Mouse (Mus musculus) cerebellum, adult 9-11 months (tissue): ENCODE results near the gene Ms4a10.
A peak's percentile ranks its signal among the peaks of the same experiment; 100 is the strongest.

Experiments
- DNase-seq: peaks from one replicate; pipeline ENCODE4 v3.0.0; 2022

Gene Ms4a10

DNA sequence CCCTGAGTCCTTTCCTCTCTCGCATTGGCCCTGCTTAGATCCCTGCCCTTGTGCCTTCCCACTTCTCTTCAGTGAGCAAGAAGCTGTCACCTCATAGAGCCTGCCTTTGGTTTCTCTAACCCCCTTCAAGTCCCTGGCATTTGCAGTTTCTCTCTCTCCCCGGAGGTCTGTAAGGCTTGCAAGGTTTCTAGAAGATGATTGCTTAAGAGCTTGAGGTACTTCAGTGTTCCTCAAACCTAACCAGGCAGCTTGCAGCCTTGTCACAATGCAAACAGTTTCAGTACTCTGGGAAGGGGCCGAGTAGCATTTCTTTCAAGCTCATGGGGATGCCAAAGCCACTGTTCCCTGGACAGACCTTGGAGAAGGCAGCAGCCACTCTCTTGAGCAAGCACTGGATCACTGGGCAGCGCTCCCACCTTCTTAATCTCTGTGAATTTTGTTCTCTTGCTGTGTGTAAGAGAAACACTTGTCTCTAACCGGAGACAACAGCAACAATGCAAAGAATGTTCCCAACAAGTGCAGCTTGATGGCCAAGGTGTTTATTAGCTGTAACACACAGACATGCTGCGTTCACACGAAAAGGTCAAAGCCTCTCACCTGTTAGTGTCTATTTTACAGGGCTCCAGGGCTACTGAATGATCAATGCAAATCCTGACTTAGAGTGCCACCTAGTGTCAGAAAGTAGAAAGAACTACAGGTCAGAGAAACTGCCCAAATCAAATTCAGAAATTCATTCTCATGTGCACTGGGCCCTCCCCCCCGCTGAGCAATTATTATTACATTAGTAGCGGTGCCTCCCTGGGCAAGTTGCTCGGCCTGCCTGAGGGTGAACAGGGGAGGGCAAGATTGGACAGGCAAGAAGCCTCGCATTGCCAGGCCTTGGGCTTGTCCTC lies 15.1 kb downstream of the Ms4a10 start:
- peak; percentile 67 for DNase-seq

GRCm38 (mm10) chr19:10952021-10952939 lies 22.2 kb downstream of the Ms4a10 start:
- no peak for DNase-seq

DNA sequence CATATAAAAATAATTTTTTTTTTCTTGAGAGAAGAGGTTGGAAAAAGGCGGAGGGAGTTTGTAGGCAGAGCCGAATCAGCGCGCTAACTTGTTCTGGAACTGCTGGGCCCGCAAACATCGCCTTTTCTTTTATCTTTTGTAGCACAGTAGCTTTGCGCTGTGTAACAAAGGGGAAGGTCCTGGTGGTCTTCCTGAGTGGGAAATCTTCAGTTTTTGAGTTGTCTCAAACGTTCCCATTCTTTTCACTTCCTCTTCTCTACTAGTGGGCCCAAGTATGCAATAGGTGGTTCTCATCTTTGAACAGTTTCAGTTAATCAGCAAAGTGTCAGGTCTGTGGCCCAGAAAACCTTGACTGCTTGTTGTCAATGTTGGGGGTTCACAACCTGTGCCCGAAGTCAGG lies 24.9 kb downstream of the Ms4a10 start:
- DNase-seq = no peak

GRCm38 (mm10) chr19:10949112-10949511 lies 25.4 kb downstream of the Ms4a10 start, which contains the start of gene Ccdc86:
Gene Ccdc86 (minus strand): TSS chr19:10949266.
- DNase-seq = peak; percentile 96

GRCm38 (mm10) chr19:10948416-10948815 lies 26.1 kb downstream of the Ms4a10 start:
- DNase-seq = peak; percentile 45

DNA sequence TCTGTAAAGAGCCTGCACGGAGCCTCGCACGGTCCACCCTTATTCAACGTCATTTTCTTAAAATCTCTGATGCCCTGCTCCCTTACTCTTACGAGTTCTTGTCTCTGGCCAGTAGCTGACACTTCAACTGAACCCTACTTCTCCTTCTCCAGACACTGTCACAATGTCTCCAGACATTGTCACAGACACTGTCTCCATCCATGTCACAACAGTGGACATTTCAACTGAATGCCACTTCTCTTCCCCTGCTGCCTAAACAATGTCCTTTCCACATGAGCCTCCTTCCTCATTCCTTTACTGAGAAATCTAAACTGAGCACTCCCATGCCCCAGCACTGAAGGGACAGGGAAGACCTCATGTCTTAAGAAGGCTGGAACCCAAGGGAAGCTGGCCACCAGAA lies 27.3 kb downstream of the Ms4a10 start:
- DNase-seq = no peak

DNA sequence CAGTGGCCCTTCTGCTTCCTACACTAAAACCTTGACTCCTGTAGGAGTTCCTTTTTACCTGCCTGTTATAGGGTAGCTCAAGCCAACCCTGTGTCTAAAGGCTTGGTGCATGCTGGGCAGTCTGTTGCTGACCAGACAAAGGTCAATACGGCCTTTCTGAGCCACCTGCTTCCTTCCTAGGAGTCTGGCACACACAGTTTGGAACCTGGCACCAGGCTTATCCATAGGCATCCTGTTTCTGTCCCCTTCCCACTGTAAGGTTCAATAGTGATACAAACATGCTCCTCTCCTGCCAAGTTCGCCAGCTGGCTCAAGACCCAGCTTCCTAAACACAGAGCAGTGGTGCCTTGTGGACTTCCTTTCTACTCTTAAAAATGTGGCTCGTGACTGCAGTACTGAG lies 28.0 kb downstream of the Ms4a10 start:
- no peak for DNase-seq

DNA sequence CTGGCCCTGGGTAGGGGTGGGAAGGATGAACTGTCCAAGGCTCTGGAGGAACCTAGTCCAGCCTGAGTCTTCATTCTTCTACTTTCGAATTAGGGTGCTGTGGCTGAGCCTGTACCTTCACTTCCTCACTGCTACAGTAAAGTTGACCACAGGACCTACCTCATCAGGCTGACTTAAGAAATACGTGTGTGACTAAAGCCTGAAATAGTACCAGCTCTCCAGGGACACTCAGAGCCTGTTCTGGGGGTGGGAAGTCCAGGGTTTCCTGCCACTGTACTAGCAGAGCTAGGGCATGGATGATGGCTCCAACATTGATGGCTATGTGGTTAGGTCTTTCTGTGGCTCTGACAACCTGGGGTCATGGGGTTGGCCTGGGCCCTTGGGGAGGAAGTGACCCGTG lies 30.5 kb downstream of the Ms4a10 start:
- no peak for DNase-seq

GRCm38 (mm10) chr19:10940801-10941457 lies 33.5 kb downstream of the Ms4a10 start:
- no peak for DNase-seq

GRCm38 (mm10) chr19:10940097-10940800 lies 34.2 kb downstream of the Ms4a10 start:
- peak; percentile 87 for DNase-seq

- no peak for DNase-seq
Observed at GRCm38 (mm10) chr19:10938771-10939170, 35.7 kb downstream of the Ms4a10 start.

GRCm38 (mm10) chr19:10937110-10937563 lies 37.3 kb downstream of the Ms4a10 start, which contains the start of gene Ptgdr2:
Gene Ptgdr2 (plus strand): TSS chr19:10937160.
- no peak for DNase-seq

- DNase-seq = no peak
Observed at GRCm38 (mm10) chr19:10936077-10936476, 38.4 kb downstream of the Ms4a10 start.

GRCm38 (mm10) chr19:10935029-10935428 lies 39.4 kb downstream of the Ms4a10 start:
- no peak for DNase-seq

GRCm38 (mm10) chr19:10930641-10931040 lies 43.8 kb downstream of the Ms4a10 start:
- DNase-seq = no peak

DNA sequence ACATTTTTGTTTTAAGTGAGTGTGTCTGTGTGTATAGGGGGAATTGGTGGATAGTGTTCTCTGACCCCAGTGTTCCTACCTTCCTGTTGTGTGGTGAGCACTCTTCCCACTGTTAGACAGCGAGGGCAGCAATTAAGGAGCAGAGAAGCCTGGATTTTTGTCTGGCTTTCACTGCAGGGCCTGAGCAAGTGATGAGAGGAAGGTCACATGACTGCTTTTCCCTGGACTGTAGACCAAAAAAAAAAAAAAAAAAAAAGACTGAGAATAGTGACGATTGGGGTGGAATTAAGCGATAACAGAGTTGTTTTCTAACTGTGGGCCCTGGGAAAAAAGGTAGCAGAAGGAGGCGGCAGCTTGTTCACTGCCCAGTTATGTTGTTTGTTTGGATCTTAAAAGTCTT lies 47.8 kb downstream of the Ms4a10 start:
- DNase-seq = no peak

DNA sequence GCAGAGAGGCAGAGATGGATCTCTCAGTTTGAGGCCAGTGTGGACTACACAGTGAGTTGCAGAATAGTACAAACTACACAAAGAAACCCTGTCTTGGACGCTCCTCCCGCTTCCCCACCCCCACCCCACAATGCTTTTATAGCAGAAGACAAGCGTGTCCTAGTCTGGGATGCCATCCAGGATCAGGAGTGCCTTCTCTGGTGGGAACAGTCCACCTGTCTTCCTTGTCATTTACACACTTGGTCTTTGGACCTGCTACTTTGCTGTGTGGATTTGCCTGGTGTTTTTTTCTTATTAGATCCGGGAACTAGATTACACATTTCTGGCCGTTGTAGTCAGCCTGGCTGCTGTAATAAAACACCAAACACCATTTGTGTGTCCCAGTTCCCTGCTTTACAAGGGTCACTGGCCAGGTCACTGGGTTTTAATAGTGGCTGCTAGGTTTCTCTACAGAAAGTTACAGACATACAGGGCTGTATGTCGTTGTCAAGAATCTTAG lies 48.3 kb downstream of the Ms4a10 start:
- no peak for DNase-seq

- no peak for DNase-seq
Observed at GRCm38 (mm10) chr19:10924220-10924619, 50.2 kb downstream of the Ms4a10 start.

DNA sequence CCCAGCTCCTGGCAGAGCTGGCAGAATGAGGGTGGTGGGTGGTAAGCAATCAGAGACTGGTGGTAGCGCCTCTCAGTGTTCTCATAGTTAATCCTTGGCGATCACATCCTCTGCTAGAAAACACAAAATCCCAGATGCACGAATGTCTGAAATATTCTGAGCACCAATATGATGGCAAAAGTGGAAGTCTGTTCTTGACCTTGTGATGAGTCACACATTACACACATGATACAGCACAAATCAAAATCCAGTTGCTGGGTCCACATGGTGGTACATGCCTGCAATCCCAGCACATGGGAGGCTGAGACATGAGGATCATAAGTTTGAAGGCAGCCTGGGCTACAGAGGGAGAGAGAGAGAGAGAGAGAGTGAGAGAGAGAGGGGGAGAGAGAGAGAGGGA lies 53.4 kb downstream of the Ms4a10 start:
- DNase-seq = no peak

- no peak for DNase-seq
Observed at GRCm38 (mm10) chr19:10920532-10920931, 53.9 kb downstream of the Ms4a10 start, which contains the start of gene Zp1. Gene Zp1 (minus strand): TSS chr19:10920632.

DNA sequence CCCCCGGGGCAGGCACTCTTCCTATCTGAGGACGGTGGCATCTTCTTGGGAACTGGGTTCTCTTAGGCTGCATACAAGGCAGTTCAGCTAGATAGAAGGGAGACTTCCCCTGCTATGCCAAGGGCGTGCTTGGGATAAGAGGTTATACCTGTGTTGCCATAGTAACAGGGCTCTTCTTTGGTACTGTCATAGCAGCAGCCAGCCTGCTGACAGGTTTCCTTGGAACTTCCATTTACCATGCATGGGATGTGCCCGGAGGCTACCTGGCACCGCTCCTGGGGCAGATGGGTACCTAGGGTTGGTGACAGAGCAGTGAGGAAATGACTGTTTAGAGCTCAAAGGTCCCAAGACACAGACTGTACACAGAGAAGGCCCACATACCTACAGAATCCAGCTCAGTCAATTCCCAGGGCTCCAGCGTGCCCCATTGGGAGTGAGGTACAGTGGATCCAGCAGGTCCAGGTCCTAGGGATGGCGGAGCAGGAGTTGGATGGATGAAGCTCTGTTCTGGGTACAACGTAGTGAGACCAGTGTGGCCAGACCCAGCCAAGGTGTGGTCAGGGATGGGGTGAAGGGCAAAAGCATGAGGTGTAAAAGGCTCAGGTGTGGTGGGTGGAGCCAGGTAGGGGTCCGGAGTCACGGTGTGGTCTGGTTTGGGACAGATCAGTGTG lies 56.0 kb downstream of the Ms4a10 start:
- DNase-seq = no peak
